Mouse (Mus musculus): ENCODE measurements around the gene Dlgap1. TPM values are rescaled to one million over a fixed set of nuclear protein-coding genes. Genes with fewer than 3 reads are reported as not detected.

Dlgap1 gene
- polyA plus RNA-seq, 1 experiment from 2014 or later: 0.39 TPM

DNA sequence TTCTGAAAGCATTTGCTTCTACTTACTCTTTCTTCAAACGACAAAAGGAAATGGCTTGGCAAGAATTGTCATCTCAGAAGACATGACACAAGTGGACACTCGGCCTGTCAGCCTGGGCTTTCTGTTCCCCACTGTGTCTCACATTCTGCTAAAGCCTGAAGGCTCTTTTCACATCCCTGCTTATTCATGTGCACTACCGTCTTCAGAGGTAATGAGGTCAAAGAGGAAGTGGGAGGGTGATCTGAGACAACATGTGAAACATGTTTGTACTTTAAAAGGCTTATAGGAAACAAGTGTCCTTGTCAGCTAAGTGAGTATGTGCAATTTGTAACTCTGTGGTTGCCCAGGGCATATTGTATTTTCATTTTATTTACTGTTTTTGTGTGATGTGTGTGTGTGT is 557.1 kb downstream of the Dlgap1 start:
- Histone ChIP-seq H3K4me2 (ENCODE audit: low read depth, low read length) (no peak overlapping the region), H3K27me3 (ENCODE audit: control insufficient read depth, insufficient read depth, low read length) (no peaks in the 10 kb centered on the region), H3K27ac (ENCODE audit: low read length) (no peak overlapping the region), H3K9ac (ENCODE audit: low read length) (no peak overlapping the region), H3K36me3 (ENCODE audit: control insufficient read depth, insufficient read depth) (no peaks in the 10 kb centered on the region), H3K4me3 (ENCODE audit: low read length) (no peak overlapping the region), H3K9me3 (replicated peaks; ENCODE audit: control insufficient read depth, low read length) (no peaks in the 10 kb centered on the region), H3K4me1 (ENCODE audit: control insufficient read depth, insufficient read depth, low read length) (peaks cover 6% of the 10 kb centered on the region; the same call in 1 of the 2 replicates)
- WGBS: 49% methylated on average over 3 of the region's 3 CpGs
- no peak for ATAC-seq (replicated peaks; ENCODE audit: extremely low read depth, insufficient read depth, low FRiP score)

DNA sequence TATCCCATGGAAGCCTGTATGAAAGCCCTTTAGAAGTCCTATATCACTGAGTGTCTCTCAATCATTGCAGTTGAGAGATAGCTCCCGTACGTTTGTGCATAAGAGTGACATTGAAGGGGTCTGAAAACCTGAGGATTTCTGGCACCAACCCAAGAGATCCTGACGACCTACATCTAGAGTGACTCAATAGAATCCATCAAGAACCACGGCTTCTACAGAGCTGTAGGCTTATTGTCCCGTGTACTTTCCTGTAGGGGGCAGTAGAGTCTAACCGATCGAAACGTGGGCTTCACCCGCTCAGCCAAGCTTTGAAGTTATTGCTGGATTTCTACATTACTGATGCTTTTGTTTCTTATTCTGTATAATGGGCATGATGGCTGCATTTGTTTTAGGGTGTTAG is 558.2 kb downstream of the Dlgap1 start:
- WGBS: 15% methylated on average over 9 of the region's 9 CpGs
- Histone ChIP-seq H3K36me3 (ENCODE audit: control insufficient read depth, insufficient read depth) (no peaks in the 10 kb centered on the region), H3K9ac (ENCODE audit: low read length) (no peak overlapping the region), H3K4me3 (ENCODE audit: low read length) (no peak overlapping the region), H3K4me1 (ENCODE audit: control insufficient read depth, insufficient read depth, low read length) (peaks cover 6% of the 10 kb centered on the region; the same call in 1 of the 2 replicates), H3K27me3 (ENCODE audit: control insufficient read depth, insufficient read depth, low read length) (no peaks in the 10 kb centered on the region), H3K9me3 (replicated peaks; ENCODE audit: control insufficient read depth, low read length) (no peaks in the 10 kb centered on the region), H3K27ac (ENCODE audit: low read length) (no peak overlapping the region), H3K4me2 (ENCODE audit: low read depth, low read length) (no peak overlapping the region)
- ATAC-seq (replicated peaks; ENCODE audit: extremely low read depth, insufficient read depth, low FRiP score): no peak

DNA sequence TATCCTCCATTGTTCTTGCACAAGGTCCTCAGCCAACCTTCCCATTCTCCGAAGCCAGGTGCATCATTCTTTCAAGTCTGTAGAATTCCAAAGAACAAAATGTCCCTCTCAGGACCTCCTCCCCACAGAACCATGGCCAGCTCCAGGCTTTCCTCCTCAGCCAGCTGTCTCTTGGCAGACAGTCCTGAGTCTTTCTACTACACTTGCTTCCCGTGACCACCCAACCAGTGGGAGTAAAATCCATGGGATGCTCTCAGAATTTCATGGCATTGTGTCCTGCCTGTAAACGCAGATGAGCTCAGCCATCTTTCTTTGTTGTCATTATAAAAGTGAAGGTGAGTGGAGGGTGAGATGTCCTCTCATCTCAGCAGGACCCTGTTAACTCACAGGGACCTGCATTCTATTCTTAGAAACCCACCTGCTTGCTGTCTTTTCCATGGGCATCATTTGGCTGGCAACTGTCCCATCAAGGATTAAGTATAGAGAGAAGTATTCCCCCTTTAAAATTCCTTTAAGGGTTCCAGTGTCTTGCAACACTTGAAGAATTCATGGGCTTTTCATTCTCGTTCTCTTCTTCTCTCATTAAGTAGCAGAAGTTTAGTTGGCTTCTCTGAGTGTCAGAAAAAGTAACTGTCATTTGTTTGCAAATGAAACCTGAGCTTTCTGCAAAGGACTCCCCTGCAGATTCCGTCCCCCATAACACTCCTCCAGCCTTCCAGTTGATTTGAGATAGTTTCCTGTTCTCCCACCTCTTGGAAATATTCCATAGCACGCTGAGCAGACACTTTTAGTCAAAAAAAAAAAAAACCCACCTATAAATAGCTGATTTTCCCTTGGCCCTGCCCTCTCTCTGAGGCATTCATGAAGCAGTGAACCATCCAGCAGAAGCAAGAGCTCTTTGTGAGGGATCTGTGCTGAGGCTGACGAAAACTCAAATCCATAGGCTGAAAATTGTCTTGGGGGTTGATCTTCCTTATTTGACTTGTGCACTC is 559.6 kb downstream of the Dlgap1 start:
- Histone ChIP-seq H3K36me3 (ENCODE audit: control insufficient read depth, insufficient read depth) (no peaks in the 10 kb centered on the region), H3K9me3 (replicated peaks; ENCODE audit: control insufficient read depth, low read length) (no peaks in the 10 kb centered on the region), H3K9ac (ENCODE audit: low read length) (no peak overlapping the region), H3K4me2 (ENCODE audit: low read depth, low read length) (peak overlapping the region; percentile 46), H3K27ac (ENCODE audit: low read length) (no peak overlapping the region), H3K27me3 (ENCODE audit: control insufficient read depth, insufficient read depth, low read length) (no peaks in the 10 kb centered on the region), H3K4me1 (ENCODE audit: control insufficient read depth, insufficient read depth, low read length) (peaks cover 6% of the 10 kb centered on the region; the same call in 1 of the 2 replicates), H3K4me3 (ENCODE audit: low read length) (no peak overlapping the region)
- 34% methylated on average over 7 of the region's 7 CpGs for WGBS
- no peak; the same call in 1 of the 2 replicates for ATAC-seq (replicated peaks; ENCODE audit: extremely low read depth, insufficient read depth, low FRiP score)

DNA sequence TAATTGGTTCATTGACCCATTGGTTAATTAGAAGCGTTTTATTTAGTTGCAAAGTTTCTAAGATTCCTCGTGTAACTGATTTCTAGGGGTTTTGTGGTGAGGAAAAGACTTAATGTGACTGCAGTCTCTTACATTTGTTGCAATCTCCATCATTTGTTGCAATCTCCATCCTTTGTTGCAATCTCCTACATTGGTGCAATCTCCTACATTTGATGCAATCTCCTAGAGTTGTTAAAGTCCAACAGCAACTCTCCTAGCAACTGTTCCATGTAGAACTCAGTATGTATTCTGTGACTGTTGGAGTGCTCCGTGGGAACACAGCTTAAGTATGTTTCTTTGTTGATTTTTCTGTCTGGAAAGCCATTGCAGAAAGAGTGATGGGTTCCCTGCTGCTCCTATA is 565.4 kb downstream of the Dlgap1 start:
- no peak for ATAC-seq (replicated peaks; ENCODE audit: extremely low read depth, insufficient read depth, low FRiP score)

DNA sequence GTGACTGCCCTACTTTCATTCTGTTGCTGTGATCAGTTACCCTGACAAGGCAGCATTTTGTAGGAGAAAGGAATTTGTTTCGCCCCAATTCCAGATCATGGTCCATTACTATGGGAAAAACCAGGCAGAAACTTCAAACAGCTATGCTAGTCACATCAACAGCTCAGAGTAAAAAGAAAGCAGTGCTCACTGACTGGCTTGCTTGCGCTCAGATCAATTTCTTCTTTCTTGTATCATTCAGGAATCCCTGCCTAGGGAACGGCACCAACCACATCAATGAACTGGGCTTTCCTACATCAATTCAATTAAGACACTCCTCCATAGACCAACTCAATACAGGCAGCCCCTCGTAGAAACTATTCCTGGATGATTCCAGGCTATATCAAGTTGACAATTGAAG is 572.9 kb downstream of the Dlgap1 start:
- H3K9me3 ChIP-seq (replicated peaks; ENCODE audit: control insufficient read depth, low read length): no peaks in the 10 kb centered on the region
- no peak for ATAC-seq (replicated peaks; ENCODE audit: extremely low read depth, insufficient read depth, low FRiP score)
- no peak overlapping the region for H3K9ac ChIP-seq (ENCODE audit: low read length)
- no peaks in the 10 kb centered on the region for H3K36me3 ChIP-seq (ENCODE audit: control insufficient read depth, insufficient read depth)
- H3K4me1 ChIP-seq (ENCODE audit: control insufficient read depth, insufficient read depth, low read length): no peaks in the 10 kb centered on the region
- no peak overlapping the region for H3K4me3 ChIP-seq (ENCODE audit: low read length)
- no peak overlapping the region for H3K4me2 ChIP-seq (ENCODE audit: low read depth, low read length)
- no peaks in the 10 kb centered on the region for H3K27me3 ChIP-seq (ENCODE audit: control insufficient read depth, insufficient read depth, low read length)
- no peak overlapping the region for H3K27ac ChIP-seq (ENCODE audit: low read length)
- 80% methylated on average over 4 of the region's 4 CpGs for WGBS

More for the DNA sequence above, 565.4 kb downstream of the Dlgap1 start:
- Histone ChIP-seq H3K27ac (ENCODE audit: low read length) (no peak overlapping the region), H3K9ac (ENCODE audit: low read length) (no peak overlapping the region), H3K4me2 (ENCODE audit: low read depth, low read length) (no peak overlapping the region), H3K36me3 (ENCODE audit: control insufficient read depth, insufficient read depth) (no peaks in the 10 kb centered on the region), H3K4me3 (ENCODE audit: low read length) (no peak overlapping the region), H3K9me3 (replicated peaks; ENCODE audit: control insufficient read depth, low read length) (no peaks in the 10 kb centered on the region), H3K4me1 (ENCODE audit: control insufficient read depth, insufficient read depth, low read length) (no peaks in the 10 kb centered on the region), H3K27me3 (ENCODE audit: control insufficient read depth, insufficient read depth, low read length) (no peaks in the 10 kb centered on the region)
- 64% methylated on average over 3 of the region's 3 CpGs for WGBS

DNA sequence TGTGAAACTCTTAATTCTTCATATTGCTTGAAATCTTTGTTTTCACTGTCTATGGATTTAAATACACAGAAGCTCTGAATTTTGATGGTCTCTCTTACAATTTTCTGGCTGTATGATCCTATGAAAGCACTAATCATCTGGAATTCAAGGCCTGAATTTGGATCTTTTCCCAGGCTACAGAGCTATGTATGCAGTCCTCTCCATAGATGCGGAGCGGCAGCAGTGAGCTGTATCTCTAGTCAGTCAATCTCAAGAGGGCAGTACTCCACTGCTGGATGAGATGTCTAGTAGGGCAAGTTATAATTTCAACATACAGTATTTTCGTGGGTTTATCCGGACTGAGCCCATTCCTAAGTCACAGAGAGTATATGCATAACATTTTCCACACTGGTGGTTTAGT is 581.9 kb downstream of the Dlgap1 start:
- 67% methylated on average over 4 of the region's 4 CpGs for WGBS
- ATAC-seq (replicated peaks; ENCODE audit: extremely low read depth, insufficient read depth, low FRiP score): no peak
- H3K4me3 ChIP-seq (ENCODE audit: low read length): no peak overlapping the region

DNA sequence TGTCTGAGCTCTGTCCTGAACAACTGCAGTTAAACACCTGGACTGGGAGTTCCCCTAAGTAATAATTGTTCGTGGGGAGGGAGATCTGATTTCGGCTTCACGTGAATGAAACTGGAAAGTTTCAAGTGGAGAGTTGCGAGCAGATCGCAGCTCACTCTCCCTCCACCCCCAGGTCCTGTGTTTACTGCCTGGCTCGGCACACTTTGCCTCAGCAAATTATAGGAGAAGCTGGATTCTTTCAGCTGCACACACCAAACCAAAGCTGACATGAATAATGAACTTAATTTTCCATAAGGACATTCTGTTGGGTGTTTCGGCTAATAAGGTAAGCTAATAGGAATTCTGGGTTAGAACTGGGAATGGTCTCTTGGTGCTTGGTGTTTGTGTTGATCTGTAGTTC is 592.7 kb downstream of the Dlgap1 start:
- H3K4me3 ChIP-seq (ENCODE audit: low read length): peak overlapping the region; percentile 35
- WGBS: 38% methylated on average over 7 of the region's 7 CpGs

More for the DNA sequence above, 581.9 kb downstream of the Dlgap1 start:
- no peaks in the 10 kb centered on the region for H3K9me3 ChIP-seq (replicated peaks; ENCODE audit: control insufficient read depth, low read length)
- no peak overlapping the region for H3K9ac ChIP-seq (ENCODE audit: low read length)
- no peaks in the 10 kb centered on the region for H3K4me1 ChIP-seq (ENCODE audit: control insufficient read depth, insufficient read depth, low read length)
- no peaks in the 10 kb centered on the region for H3K27me3 ChIP-seq (ENCODE audit: control insufficient read depth, insufficient read depth, low read length)
- no peak overlapping the region for H3K27ac ChIP-seq (ENCODE audit: low read length)
- H3K36me3 ChIP-seq (ENCODE audit: control insufficient read depth, insufficient read depth): no peaks in the 10 kb centered on the region
- no peak overlapping the region for H3K4me2 ChIP-seq (ENCODE audit: low read depth, low read length)

DNA sequence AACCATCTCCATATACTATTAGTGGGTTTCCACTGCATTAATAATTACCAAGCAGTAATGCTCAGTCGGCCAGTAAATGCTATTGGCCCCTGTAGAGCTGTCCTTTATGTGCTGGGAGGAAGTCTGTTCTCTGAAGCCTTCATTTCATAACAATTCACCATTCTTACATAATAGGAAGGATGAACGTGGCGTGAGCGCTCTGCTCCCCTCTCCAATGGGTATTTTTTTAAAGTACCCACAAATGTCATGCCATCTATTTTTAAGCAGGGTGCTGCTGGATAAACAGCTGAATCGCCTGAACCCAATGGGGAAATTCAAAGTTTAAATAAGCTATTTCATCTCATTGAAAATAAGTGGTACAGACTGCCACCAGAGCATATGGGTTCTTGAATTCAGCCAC is 602.0 kb downstream of the Dlgap1 start:
- H3K36me3 ChIP-seq (ENCODE audit: control insufficient read depth, insufficient read depth): no peaks in the 10 kb centered on the region
- H3K4me3 ChIP-seq (ENCODE audit: low read length): no peak overlapping the region
- H3K27ac ChIP-seq (ENCODE audit: low read length): no peak overlapping the region
- no peaks in the 10 kb centered on the region for H3K27me3 ChIP-seq (ENCODE audit: control insufficient read depth, insufficient read depth, low read length)
- ATAC-seq (replicated peaks; ENCODE audit: extremely low read depth, insufficient read depth, low FRiP score): no peak
- H3K9me3 ChIP-seq (replicated peaks; ENCODE audit: control insufficient read depth, low read length): no peaks in the 10 kb centered on the region
- no peak overlapping the region for H3K4me2 ChIP-seq (ENCODE audit: low read depth, low read length)
- H3K9ac ChIP-seq (ENCODE audit: low read length): no peak overlapping the region
- 79% methylated on average over 5 of the region's 5 CpGs for WGBS
- H3K4me1 ChIP-seq (ENCODE audit: control insufficient read depth, insufficient read depth, low read length): no peaks in the 10 kb centered on the region

More for the DNA sequence above, 592.7 kb downstream of the Dlgap1 start:
- H3K9ac ChIP-seq (ENCODE audit: low read length): no peak overlapping the region
- H3K27ac ChIP-seq (ENCODE audit: low read length): no peak overlapping the region
- ATAC-seq (replicated peaks; ENCODE audit: extremely low read depth, insufficient read depth, low FRiP score): no peak
- H3K36me3 ChIP-seq (ENCODE audit: control insufficient read depth, insufficient read depth): no peaks in the 10 kb centered on the region
- 0 out of 2 replicates have a peak, but pooled peaks cover 2% of the 10 kb centered on the region for H3K9me3 ChIP-seq (replicated peaks; ENCODE audit: control insufficient read depth, low read length)
- H3K27me3 ChIP-seq (ENCODE audit: control insufficient read depth, insufficient read depth, low read length): no peaks in the 10 kb centered on the region
- H3K4me1 ChIP-seq (ENCODE audit: control insufficient read depth, insufficient read depth, low read length): no peaks in the 10 kb centered on the region
- peak overlapping the region; percentile 55 for H3K4me2 ChIP-seq (ENCODE audit: low read depth, low read length)

DNA sequence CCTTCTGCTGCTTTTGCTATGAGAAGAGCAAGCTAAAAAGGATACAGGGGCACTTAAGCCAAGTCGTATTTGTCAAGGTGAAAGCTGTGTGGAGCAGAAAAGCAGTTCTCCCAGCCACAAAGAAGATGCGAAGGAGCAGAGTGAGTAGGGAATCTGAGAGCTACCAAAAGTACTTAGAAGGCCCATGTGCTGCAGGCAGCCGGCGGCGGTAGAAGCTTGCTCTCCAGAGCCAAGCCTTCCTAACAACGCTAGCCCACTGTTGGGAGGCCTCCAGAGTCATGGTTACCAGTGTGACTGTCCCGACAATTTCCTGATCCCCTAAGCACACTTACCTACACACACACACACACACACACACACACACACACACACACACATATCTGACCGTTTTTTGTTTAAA is 614.2 kb downstream of the Dlgap1 start:
- Histone ChIP-seq H3K9me3 (replicated peaks; ENCODE audit: control insufficient read depth, low read length) (no peaks in the 10 kb centered on the region), H3K4me2 (ENCODE audit: low read depth, low read length) (no peak overlapping the region), H3K27me3 (ENCODE audit: control insufficient read depth, insufficient read depth, low read length) (no peaks in the 10 kb centered on the region), H3K9ac (ENCODE audit: low read length) (no peak overlapping the region), H3K4me3 (ENCODE audit: low read length) (no peak overlapping the region), H3K36me3 (ENCODE audit: control insufficient read depth, insufficient read depth) (no peaks in the 10 kb centered on the region), H3K4me1 (ENCODE audit: control insufficient read depth, insufficient read depth, low read length) (no peaks in the 10 kb centered on the region), H3K27ac (ENCODE audit: low read length) (no peak overlapping the region)
- ATAC-seq (replicated peaks; ENCODE audit: extremely low read depth, insufficient read depth, low FRiP score): no peak
- 64% methylated on average over 8 of the region's 8 CpGs for WGBS
